Mouse (Mus musculus) limb, embryonic 12.5 days (tissue): ENCODE results near the gene Tent5b. TPM values are rescaled to one million over a fixed set of nuclear protein-coding genes. Genes with fewer than 3 reads are reported as not detected.
"Not testable (repeated sequence)": the region's sequence is repeated elsewhere in the genome, so short reads cannot be mapped to it uniquely, and the experiment has no call there.

Experiments used
- ATAC-seq: fragments of 200-750 bp; cut with Nextera tagmentation; 2 replicates; pipeline ENCODE4 v1.8.0; 2017; ENCODE audit warnings: low read depth, moderate TSS enrichment; ENCODE audit not compliant: insufficient number of reproducible peaks, insufficient read depth, low FRiP score, low TSS enrichment
- H3K27ac ChIP-seq: fragments of 300-500 bp; sonication (generic); 2 replicates; pipeline ENCODE4 v1.5.1; 2016; ENCODE audit warnings: mild to moderate bottlenecking, moderate library complexity
- H3K27me3 ChIP-seq: fragments of 300-500 bp; sonication (generic); 2 replicates; pipeline ENCODE4 v1.6.1; 2016; ENCODE audit warnings: mild to moderate bottlenecking, moderate library complexity
- H3K36me3 ChIP-seq: fragments of 300-500 bp; sonication (generic); 2 replicates; pipeline ENCODE4 v1.6.1; 2016; ENCODE audit warnings: mild to moderate bottlenecking, moderate library complexity
- H3K4me1 ChIP-seq: fragments of 300-500 bp; sonication (generic); replicated peaks from 2 replicates; pipeline ENCODE4 v1.6.1; 2016
- H3K4me2 ChIP-seq: fragments of 300-500 bp; sonication (generic); 2 replicates; pipeline ENCODE4 v1.6.1; 2016; ENCODE audit warnings: mild to moderate bottlenecking, moderate library complexity
- H3K4me3 ChIP-seq: fragments of 300-500 bp; sonication (generic); replicated peaks from 2 replicates; pipeline ENCODE4 v1.5.1; 2016; ENCODE audit warnings: mild to moderate bottlenecking
- H3K9ac ChIP-seq: fragments of 300-500 bp; sonication (generic); replicated peaks from 2 replicates; pipeline ENCODE4 v1.6.1; 2016; ENCODE audit warnings: mild to moderate bottlenecking, moderate library complexity
- H3K9me3 ChIP-seq: fragments of 300-500 bp; sonication (generic); 2 replicates; pipeline ENCODE4 v1.6.1; 2016; ENCODE audit warnings: mild to moderate bottlenecking, moderate library complexity
- WGBS: fragments of 180-500 bp; shearing (Covaris S2); methylation state at CpG from one replicate; pipeline ENCODE4 v1.1.7; 2016; 5-methylcytosine and 5-hydroxymethylcytosine counted together
- polyA plus RNA-seq: library from polyadenylated mRNA; unstranded; fragments of >200 nt; fragmentation: Nextera tagmentation; extraction: Ambion mirVana; gene quantifications from 2 replicates; pipeline ENCODE4 v1.2.1, GENCODE M21; 2016

Gene Tent5b
- polyA plus RNA-seq, 1 experiment from 2014 or later: 1.2 TPM

- no peak for ATAC-seq
- WGBS: 61% methylated on average over 9 of the region's 9 CpGs
Measured at GRCm38 (mm10) chr4:133504755-133505485, 25.0 kb downstream of the Tent5b start.

GRCm38 (mm10) chr4:133506573-133506972 is 26.6 kb downstream of the Tent5b start:
- no peak for ATAC-seq
- Histone ChIP-seq H3K4me2 (no peak overlapping the region), H3K9me3 (no peaks in the 10 kb centered on the region), H3K4me3 (no peak overlapping the region), H3K4me1 (no peaks in the 10 kb centered on the region), H3K36me3 (no peaks in the 10 kb centered on the region), H3K27me3 (peaks cover 52% of the 10 kb centered on the region), H3K27ac (no peak overlapping the region), H3K9ac (no peak overlapping the region)
- WGBS: 75% methylated on average over 5 of the region's 5 CpGs

More at GRCm38 (mm10) chr4:133504755-133505485, 25.0 kb downstream of the Tent5b start:
- no peaks in the 10 kb centered on the region for H3K36me3 ChIP-seq
- no peaks in the 10 kb centered on the region for H3K9me3 ChIP-seq
- H3K4me3 ChIP-seq: no peak overlapping the region
- no peak overlapping the region for H3K9ac ChIP-seq
- no peak overlapping the region for H3K27ac ChIP-seq
- peaks cover 67% of the 10 kb centered on the region for H3K27me3 ChIP-seq
- H3K4me2 ChIP-seq: no peak overlapping the region
- H3K4me1 ChIP-seq: no peaks in the 10 kb centered on the region

DNA sequence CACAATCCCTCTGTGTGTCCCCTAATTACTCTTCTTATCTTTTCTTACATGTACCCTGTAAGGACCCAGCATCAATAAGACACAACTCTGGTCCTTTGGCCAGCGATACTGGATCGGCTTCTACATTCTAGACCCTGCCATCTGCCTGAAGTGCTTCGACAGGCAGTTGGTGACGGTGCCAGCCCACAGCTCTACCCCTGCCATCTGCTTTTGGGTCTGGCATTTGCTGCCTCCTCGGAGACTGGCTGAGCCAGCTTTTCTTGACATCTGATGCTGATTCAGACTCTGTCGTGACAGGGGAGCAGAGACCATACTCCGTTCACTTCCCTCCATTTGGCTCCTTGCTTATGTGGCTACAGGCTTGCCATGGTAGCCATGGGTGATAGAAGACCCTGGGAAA is 29.1 kb downstream of the Tent5b start:
- Histone ChIP-seq H3K36me3 (no peaks in the 10 kb centered on the region), H3K27me3 (peaks cover 30% of the 10 kb centered on the region), H3K4me3 (no peak overlapping the region), H3K9me3 (no peaks in the 10 kb centered on the region), H3K4me1 (no peaks in the 10 kb centered on the region), H3K27ac (no peak overlapping the region), H3K4me2 (no peak overlapping the region), H3K9ac (no peak overlapping the region)
- ATAC-seq: no peak
- 80% methylated on average over 7 of the region's 7 CpGs for WGBS

GRCm38 (mm10) chr4:133511050-133511449 is 31.1 kb downstream of the Tent5b start:
- no peak overlapping the region for H3K27ac ChIP-seq
- no peaks in the 10 kb centered on the region for H3K4me1 ChIP-seq
- WGBS: 75% methylated on average over 5 of the region's 5 CpGs
- no peak overlapping the region for H3K4me2 ChIP-seq
- H3K4me3 ChIP-seq: no peak overlapping the region
- H3K9me3 ChIP-seq: no peaks in the 10 kb centered on the region
- ATAC-seq: no peak
- no peak overlapping the region for H3K9ac ChIP-seq
- no peaks in the 10 kb centered on the region for H3K36me3 ChIP-seq
- H3K27me3 ChIP-seq: peaks cover 22% of the 10 kb centered on the region

GRCm38 (mm10) chr4:133512511-133512910 is 32.6 kb downstream of the Tent5b start:
- H3K9ac ChIP-seq: not testable (repeated sequence)
- 43% methylated on average over 5 of the region's 5 CpGs for WGBS

DNA sequence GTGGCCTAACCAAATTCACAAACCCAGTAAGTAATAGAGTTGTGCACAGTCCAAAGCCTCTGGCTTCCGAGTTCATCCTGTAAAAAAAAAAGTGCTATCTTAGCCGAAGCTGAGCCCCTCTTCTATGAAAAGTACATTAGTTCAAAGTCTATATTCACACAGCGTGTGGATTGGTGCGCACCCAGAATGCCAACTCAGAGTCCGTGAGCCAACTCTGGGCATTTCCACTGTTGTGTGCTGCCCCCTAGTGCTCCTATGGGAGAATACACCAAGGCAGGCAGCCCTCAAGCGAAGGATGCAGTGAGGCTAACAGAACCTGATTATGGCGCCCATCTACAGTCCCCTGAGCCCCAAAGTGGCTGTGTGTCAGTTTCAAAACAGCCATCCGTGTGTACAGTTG is 33.0 kb downstream of the Tent5b start:
- no peaks in the 10 kb centered on the region for H3K9me3 ChIP-seq
- H3K27ac ChIP-seq: no peak overlapping the region
- no peak overlapping the region for H3K4me2 ChIP-seq
- WGBS: 12% methylated on average over 8 of the region's 8 CpGs
- H3K9ac ChIP-seq: no peak overlapping the region
- no peaks in the 10 kb centered on the region for H3K4me1 ChIP-seq
- ATAC-seq: no peak
- no peak overlapping the region for H3K4me3 ChIP-seq
- peaks cover 25% of the 10 kb centered on the region for H3K27me3 ChIP-seq
- no peaks in the 10 kb centered on the region for H3K36me3 ChIP-seq

More at GRCm38 (mm10) chr4:133512511-133512910, 32.6 kb downstream of the Tent5b start:
- H3K4me1 ChIP-seq, H3K4me2 ChIP-seq, ATAC-seq, H3K27ac ChIP-seq, H3K4me3 ChIP-seq, H3K9me3 ChIP-seq, H3K36me3 ChIP-seq: not testable (repeated sequence)
- H3K27me3 ChIP-seq: peaks cover 22% of the 10 kb centered on the region

DNA sequence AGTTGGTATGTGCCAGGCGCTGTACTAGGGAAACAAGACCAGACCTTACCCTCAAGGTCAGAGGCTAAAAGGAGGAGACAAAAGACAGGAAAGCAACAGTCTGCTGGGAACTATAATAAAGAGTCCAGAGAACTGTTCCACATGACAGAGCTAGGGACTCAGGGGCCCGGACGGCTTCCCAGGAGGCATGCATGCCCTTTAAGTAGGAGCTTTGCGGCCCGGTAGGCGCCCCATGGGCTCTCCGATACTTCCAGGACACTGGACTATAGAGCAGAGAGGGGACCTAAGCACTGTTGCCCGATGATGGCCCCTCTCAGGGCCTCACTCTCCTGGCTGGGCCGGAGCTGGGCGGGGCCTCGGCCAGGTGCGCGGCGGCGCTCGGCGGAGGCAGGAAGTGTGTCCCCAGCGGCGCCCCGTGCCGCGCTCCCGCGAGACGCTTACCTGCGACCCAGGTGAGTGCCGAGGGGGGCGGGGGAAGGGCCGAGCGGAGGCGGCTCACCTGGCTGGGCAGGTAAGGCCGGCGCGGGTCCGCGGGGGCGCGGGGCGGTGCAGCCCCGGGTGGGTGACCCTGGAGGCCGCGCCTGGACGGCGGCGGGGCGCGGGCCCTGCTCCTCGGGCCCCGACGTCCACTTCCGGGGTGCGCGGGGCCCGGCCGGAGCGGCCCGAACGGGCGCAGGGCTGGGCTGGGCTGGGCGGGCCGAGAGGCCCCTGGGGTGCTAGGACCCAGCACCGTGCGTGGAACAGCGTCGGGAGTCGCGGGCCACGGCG is 38.9 kb downstream of the Tent5b start, which contains the start of gene Kdf1:
TSS of gene Kdf1 (plus strand) at position 363 of the 768 bp plus-strand sequence.
- peak within 1 kb of the TSS; percentile 62 for H3K9ac ChIP-seq
- no peaks in the 10 kb centered on the region for H3K9me3 ChIP-seq
- peak within 1 kb of the TSS; percentile 52 for H3K4me3 ChIP-seq
- WGBS: 6% methylated on average over 56 of the region's 69 CpGs
- peak within 1 kb of the TSS; percentile 70 for H3K4me2 ChIP-seq
- peaks cover 10% of the 10 kb centered on the region for H3K4me1 ChIP-seq
- 0 out of 2 replicates have a peak within 1 kb of the TSS, but pooled peaks have one; percentile 2 for H3K27ac ChIP-seq
- ATAC-seq: 0 out of 2 replicates have a peak, but pooled peaks have one; percentile 15
- H3K27me3 ChIP-seq: peaks cover 69% of the 10 kb centered on the region
- no peaks in the 10 kb centered on the region for H3K36me3 ChIP-seq

DNA sequence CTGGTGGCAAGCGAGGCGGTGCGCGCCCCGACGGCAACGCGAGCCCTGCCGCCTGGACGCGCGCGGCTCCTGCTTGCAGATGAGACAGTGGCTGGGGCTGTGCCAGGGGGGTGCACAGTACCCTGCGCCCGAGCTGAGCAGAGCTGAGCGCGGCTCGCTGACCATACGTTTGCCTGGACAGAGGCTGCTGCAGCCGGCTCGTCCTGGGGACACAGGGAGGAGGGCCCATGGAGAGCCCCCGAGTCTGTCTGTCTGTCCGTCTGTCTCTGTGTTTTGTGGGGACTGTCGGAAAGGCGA is 39.4 kb downstream of the Tent5b start:
- H3K27me3 ChIP-seq: peaks cover 69% of the 10 kb centered on the region

GRCm38 (mm10) chr4:133521502-133521901 is 41.6 kb downstream of the Tent5b start:
- Histone ChIP-seq H3K4me1 (peaks cover 10% of the 10 kb centered on the region), H3K27me3 (peaks cover 59% of the 10 kb centered on the region), H3K4me2 (no peak overlapping the region), H3K9ac (no peak overlapping the region), H3K27ac (no peak overlapping the region), H3K4me3 (no peak overlapping the region), H3K9me3 (no peaks in the 10 kb centered on the region), H3K36me3 (peaks cover 1% of the 10 kb centered on the region; the same call in 1 of the 2 replicates)
- 73% methylated on average over 2 of the region's 2 CpGs for WGBS
- ATAC-seq: no peak

More for the DNA sequence above, 39.4 kb downstream of the Tent5b start:
- Histone ChIP-seq H3K4me2 (peak overlapping the region; percentile 70), H3K36me3 (no peaks in the 10 kb centered on the region), H3K4me3 (peak overlapping the region; percentile 52), H3K27ac (0 out of 2 replicates have a peak overlapping the region, but pooled peaks have one; percentile 2), H3K9me3 (no peaks in the 10 kb centered on the region), H3K4me1 (peaks cover 10% of the 10 kb centered on the region), H3K9ac (peak overlapping the region; percentile 62)
- whole genome bisulfite sequencing: 3% methylated on average over 24 of the region's 25 CpGs
- 0 out of 2 replicates have a peak, but pooled peaks have one; percentile 15 for ATAC-seq

GRCm38 (mm10) chr4:133527788-133528187 is 47.9 kb downstream of the Tent5b start:
- Histone ChIP-seq H3K4me3 (no peak overlapping the region), H3K36me3 (peaks cover 58% of the 10 kb centered on the region), H3K4me1 (no peaks in the 10 kb centered on the region), H3K4me2 (no peak overlapping the region), H3K9ac (no peak overlapping the region), H3K27me3 (no peaks in the 10 kb centered on the region), H3K9me3 (no peaks in the 10 kb centered on the region), H3K27ac (no peak overlapping the region)
- no peak for ATAC-seq
- 71% methylated on average over 16 of the region's 16 CpGs for WGBS

DNA sequence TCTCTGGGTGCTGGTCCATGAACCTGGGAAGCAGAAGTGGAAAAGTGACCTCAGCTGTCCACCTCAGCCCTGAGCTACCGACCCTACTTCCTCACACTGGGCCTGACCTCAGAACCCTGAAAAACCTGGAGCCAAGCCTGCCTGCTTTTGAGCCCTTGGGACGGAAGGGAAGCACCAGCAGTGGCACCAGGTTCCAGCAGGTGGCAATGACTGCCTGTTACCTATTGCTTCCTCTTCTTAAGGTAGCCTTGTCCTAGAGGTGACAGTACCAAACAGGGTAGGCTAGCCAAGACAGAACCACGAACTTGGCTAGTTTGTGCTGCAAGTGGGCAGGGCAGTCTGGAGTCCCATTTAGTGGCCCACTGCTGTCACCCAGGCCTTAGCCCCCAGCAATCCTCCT is 52.8 kb downstream of the Tent5b start:
- Histone ChIP-seq H3K4me2 (no peak overlapping the region), H3K4me3 (no peak overlapping the region), H3K9ac (no peak overlapping the region), H3K27ac (no peak overlapping the region), H3K4me1 (no peaks in the 10 kb centered on the region), H3K36me3 (peaks cover 98% of the 10 kb centered on the region), H3K27me3 (no peaks in the 10 kb centered on the region), H3K9me3 (no peaks in the 10 kb centered on the region)
- WGBS: 88% methylated on average over 3 of the region's 3 CpGs
- ATAC-seq: no peak
